Mouse (Mus musculus): ENCODE measurements around the gene F3.

GRCm38 (mm10) chr3:121712222-121712621 lies 11.1 kb upstream of the F3 start:
- TF ChIP-seq CTCF (IDR thresholded peaks at IDR 0.05) (no peak), EP300 (IDR thresholded peaks at IDR 0.05) (no peak)

All from lung, postnatal 0 days (tissue).